Mouse (Mus musculus): ENCODE results near the gene Rims4. TPM values are rescaled to one million over a fixed set of nuclear protein-coding genes. Genes with fewer than 3 reads are reported as not detected.

Gene Rims4
- polyA plus RNA-seq, 1 experiment: 0.14 TPM

DNA sequence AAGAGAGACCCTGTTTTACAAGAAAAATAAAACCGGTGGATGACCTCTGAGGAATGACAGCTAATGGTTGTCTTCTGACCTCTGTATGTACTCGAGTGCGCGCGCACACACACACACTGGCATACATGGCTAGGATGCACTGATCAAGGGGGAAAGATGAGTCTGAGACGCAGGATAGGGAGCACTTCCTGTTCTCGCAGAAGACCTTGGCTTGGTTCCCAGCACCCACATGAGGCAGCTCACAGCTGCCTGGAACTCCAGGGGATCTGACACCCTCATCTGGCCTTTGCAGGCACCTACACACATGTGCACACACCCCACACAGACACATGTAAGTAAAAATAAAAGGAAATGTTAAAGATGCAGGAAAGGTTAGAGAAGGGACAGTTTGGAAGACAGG, 21.5 kb downstream of the Rims4 start:
- TF ChIP-seq POLR2A (IDR thresholded peaks at IDR 0.05; ENCODE audit: low read depth, low read length) (no peak), CTCF (IDR thresholded peaks at IDR 0.05; ENCODE audit: borderline replicate concordance, insufficient read depth, low read length) (no peak)
- no peaks in the 10 kb centered on the region for H3K4me1 ChIP-seq (ENCODE audit: control insufficient read depth, insufficient read depth, low read length)

DNA sequence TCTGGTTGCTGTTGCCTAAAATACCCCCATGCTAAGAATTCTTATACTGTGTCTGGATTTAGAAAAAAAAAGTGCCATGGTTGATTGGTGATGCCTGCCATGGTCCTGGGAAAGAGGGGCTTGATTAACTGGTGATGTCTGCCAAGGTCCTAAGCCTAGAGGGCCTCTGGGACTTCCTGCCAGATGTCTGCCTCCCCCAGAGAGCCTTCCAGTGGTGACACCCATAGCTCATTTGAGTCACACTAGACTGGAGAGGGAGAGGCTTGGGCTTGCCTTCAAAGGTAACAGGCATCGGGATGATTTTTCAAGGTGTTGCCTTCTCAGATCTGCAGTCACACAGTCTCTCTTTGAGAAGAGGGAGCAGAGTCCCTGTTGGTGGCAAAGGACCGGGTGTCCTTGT, 23.3 kb downstream of the Rims4 start:
- no peak overlapping the region for H3K4me3 ChIP-seq (ENCODE audit: insufficient read depth, low read length)
- H3K4me1 ChIP-seq (ENCODE audit: control insufficient read depth, insufficient read depth, low read length): no peaks in the 10 kb centered on the region
- no peak for TF ChIP-seq POLR2A (IDR thresholded peaks at IDR 0.05; ENCODE audit: low read depth, low read length)
- no peak overlapping the region for H3K27ac ChIP-seq (ENCODE audit: insufficient read depth, low read length)

More for the DNA sequence above, 21.5 kb downstream of the Rims4 start:
- H3K4me3 ChIP-seq (ENCODE audit: insufficient read depth, low read length): no peak overlapping the region
- no peak overlapping the region for H3K27ac ChIP-seq (ENCODE audit: insufficient read depth, low read length)

DNA sequence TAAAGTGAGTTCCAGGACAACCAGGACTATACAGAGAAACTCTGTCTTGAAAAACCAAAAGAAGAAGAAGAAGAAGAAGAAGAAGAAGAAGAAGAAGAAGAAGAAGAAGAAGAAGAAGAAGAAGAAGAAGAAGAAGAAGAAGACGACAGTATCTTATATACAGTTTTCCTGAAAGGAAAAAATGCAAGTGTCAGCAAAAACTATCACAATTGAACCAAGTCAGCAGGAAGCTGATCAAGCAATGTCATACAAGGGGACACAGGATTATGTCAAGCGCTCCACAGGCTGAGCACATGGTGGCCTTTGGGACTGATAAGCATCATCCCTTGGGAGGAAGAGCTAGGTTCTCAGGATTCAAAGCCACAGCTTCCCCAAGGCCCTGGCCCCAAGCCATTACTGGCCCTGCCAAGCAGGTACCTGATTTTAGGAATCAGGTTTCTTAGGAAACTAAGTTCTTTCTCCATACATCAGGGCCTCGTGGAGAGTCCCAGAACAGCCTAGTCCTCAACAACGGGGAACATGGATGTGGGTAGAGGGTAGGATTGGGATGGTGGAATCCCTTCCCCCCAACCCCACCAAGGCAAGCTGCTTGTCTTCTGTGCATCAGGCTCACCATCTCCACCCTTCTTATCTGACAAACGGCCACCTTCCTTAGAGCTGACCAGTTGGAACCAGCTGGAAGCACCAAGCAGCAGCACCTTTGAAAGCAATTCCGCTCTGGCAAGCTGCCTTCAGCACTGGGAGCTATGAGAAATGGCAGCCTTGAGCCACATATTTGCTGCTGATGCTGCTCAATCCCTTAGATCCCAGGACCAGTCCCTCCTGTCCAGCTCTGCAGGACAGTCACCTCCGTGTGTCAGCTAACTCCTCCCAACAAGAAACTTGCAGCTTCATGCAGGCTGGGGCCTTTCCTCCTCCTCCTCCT, 24.8 kb downstream of the Rims4 start:
- no peak overlapping the region for H3K27ac ChIP-seq (ENCODE audit: insufficient read depth, low read length)
- no peaks in the 10 kb centered on the region for H3K4me1 ChIP-seq (ENCODE audit: control insufficient read depth, insufficient read depth, low read length)
- no peak overlapping the region for H3K4me3 ChIP-seq (ENCODE audit: insufficient read depth, low read length)
- TF ChIP-seq CTCF (IDR thresholded peaks at IDR 0.05; ENCODE audit: borderline replicate concordance, insufficient read depth, low read length) (no peak), POLR2A (IDR thresholded peaks at IDR 0.05; ENCODE audit: low read depth, low read length) (no peak)

DNA sequence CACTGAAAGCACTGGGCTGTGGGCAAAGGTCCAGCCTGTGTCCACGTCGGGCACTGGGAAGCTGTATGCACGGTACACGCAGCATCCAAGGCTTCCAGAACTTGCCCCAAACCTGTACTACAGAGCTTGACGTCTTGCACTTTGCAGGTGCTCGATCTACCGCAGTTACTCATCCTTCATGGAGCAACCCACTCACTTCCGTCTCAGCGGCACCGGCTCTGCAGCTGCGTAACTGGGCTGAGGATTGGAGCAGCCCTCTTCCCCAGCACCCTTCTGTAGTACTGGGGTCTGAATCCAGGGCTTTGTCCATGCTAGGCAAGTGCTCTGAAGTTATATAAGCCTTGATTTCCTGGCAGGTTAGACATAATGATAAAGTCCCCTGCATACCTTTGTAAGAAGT, 27.2 kb downstream of the Rims4 start:
- H3K4me1 ChIP-seq (ENCODE audit: control insufficient read depth, insufficient read depth, low read length): no peaks in the 10 kb centered on the region
- TF ChIP-seq POLR2A (IDR thresholded peaks at IDR 0.05; ENCODE audit: low read depth, low read length): no peak
- no peak for TF ChIP-seq CTCF (IDR thresholded peaks at IDR 0.05; ENCODE audit: borderline replicate concordance, insufficient read depth, low read length)

DNA sequence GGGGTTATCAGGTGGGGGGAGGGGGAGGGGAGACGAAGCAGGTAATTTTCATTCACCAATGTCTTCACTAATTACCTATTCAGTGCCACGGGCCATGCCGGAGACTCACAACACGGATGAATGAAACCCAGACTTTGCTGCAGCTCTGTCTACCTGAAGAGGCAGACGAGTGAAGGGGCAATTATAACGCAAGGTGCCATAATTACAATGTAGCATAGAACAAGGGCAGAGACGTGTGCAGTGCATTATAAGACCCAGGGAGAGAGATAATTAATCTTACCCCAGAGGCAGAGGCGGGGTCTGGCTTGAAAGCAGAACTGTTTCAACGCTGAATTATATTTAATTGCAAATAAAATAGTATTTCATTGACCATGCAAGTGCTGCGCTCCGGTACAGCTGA, 27.9 kb downstream of the Rims4 start:
- H3K4me3 ChIP-seq (ENCODE audit: insufficient read depth, low read length): no peak overlapping the region
- no peaks in the 10 kb centered on the region for H3K4me1 ChIP-seq (ENCODE audit: control insufficient read depth, insufficient read depth, low read length)
- no peak overlapping the region for H3K27ac ChIP-seq (ENCODE audit: insufficient read depth, low read length)
- TF ChIP-seq POLR2A (IDR thresholded peaks at IDR 0.05; ENCODE audit: low read depth, low read length): no peak
- no peak for TF ChIP-seq CTCF (IDR thresholded peaks at IDR 0.05; ENCODE audit: borderline replicate concordance, insufficient read depth, low read length)

More for the DNA sequence above, 27.2 kb downstream of the Rims4 start:
- Histone ChIP-seq H3K27ac (ENCODE audit: insufficient read depth, low read length) (no peak overlapping the region), H3K4me3 (ENCODE audit: insufficient read depth, low read length) (no peak overlapping the region)

DNA sequence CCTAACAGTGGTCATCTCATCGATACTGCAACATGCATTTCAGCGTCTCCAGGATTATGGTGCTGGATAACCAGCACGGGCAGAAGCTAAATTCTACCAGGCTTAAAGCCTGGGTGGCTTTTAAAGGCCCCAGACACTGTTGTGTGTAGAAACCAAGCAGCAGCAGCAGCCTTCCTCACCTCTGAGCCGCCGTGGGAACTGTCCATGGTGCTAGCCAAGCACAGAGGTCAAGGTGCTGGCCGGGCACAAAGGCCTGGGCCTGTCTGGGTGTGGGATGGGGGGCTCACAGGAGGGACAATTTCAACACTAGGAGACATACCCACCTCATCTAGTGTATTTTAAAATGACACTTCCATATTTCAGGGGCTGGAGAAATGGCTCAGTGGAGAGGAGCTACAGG, 29.1 kb downstream of the Rims4 start:
- Histone ChIP-seq H3K4me3 (ENCODE audit: insufficient read depth, low read length) (no peak overlapping the region), H3K27ac (ENCODE audit: insufficient read depth, low read length) (no peak overlapping the region), H3K4me1 (ENCODE audit: control insufficient read depth, insufficient read depth, low read length) (no peaks in the 10 kb centered on the region)
- no peak for TF ChIP-seq POLR2A (IDR thresholded peaks at IDR 0.05; ENCODE audit: low read depth, low read length)

DNA sequence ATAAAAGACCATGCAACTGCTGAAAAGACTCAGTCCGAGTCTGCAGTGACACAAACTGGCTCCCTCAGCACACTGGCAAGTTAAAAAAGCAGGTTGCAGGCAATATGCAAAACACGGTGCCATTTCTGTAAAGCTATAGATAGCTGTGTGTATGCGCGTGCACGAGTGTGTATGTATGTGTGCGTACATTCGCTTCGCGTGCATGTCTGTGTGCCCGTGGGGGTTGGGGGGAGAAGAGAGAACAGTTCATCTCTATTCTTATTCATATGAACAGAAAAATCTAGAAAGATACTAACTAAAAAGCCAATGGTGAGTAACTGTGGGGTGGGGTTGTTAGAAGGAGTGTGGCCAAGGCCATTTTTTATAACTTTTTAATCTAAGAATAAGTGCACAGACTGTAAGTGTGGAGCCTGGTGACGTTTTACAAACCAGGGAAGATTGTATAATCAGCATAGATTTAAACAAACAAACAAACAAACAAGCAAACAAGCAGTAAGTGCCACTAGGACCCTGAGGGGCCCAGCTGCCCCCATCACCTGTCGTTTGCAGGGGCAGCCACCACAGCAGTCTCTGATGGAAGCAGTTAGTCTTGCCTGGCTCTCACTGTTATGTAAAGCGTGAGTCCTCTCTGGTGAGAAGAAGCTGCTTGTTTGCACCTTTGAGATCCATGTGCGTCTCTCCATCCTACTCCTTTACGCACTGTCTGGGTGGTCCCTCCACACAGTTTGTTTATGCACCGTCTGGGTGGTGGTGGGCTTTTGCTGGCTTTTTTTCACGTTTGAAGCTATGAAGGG, 35.4 kb downstream of the Rims4 start:
- TF ChIP-seq POLR2A (IDR thresholded peaks at IDR 0.05; ENCODE audit: low read depth, low read length): no peak
- no peak for TF ChIP-seq CTCF (IDR thresholded peaks at IDR 0.05; ENCODE audit: borderline replicate concordance, insufficient read depth, low read length)
- Histone ChIP-seq H3K4me1 (ENCODE audit: control insufficient read depth, insufficient read depth, low read length) (no peaks in the 10 kb centered on the region), H3K4me3 (ENCODE audit: insufficient read depth, low read length) (no peak overlapping the region), H3K27ac (ENCODE audit: insufficient read depth, low read length) (no peak overlapping the region)

DNA sequence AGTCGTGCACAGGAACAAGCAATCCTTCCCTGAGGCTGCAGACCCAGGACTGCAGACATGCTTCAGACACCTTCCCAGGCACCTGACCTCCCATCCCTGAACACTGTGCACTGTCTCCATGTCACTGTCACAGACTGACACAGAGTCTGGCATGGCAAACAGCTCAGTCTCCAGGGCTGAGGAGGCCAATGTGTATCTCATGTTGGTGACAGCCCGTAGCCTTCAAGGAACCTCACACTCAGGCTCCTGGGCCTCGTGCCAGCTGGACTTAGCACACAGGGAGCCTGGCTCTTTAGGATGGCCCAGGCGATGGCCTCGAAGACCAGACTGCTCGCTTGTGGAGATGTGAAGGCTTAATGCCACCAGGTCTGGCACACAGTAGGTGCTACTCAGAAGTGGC, 37.6 kb downstream of the Rims4 start:
- Histone ChIP-seq H3K4me3 (ENCODE audit: insufficient read depth, low read length) (no peak overlapping the region), H3K4me1 (ENCODE audit: control insufficient read depth, insufficient read depth, low read length) (no peaks in the 10 kb centered on the region), H3K27ac (ENCODE audit: insufficient read depth, low read length) (no peak overlapping the region)
- TF ChIP-seq CTCF (IDR thresholded peaks at IDR 0.05; ENCODE audit: borderline replicate concordance, insufficient read depth, low read length) (no peak), POLR2A (IDR thresholded peaks at IDR 0.05; ENCODE audit: low read depth, low read length) (no peak)

DNA sequence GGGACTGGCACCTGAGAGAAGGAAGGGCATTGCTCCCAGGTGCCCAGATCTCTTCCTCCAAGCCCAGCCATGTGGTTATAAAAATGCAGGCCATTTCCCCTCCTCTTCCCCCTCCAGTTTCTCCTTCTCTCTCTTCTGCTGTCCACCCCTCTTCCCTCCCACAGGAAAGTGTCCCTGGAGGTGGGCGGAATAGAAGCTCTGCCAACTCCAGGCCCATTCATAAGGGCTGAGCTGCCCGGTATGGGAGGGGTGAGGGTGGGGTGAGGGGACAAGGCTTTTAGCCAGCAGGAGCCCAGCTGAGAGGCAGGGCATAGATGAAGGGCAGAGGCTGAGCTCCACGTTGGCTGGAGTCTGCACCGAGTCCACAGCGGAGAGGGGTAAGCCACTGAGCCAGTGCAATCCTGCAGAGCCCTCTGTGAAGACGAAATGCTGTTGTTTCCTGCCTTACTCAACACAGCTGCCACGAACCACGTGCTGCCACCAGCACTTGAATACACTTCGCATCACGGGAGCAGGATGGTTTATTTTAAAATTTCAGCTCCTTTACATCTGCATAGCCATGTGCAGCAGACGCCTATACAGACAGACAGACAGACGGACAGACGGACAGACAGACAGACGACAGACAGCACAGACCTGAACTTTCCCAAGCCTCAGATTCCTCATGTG, 41.5 kb downstream of the Rims4 start:
- H3K4me1 ChIP-seq (ENCODE audit: control insufficient read depth, insufficient read depth, low read length): no peaks in the 10 kb centered on the region
- no peak overlapping the region for H3K4me3 ChIP-seq (ENCODE audit: insufficient read depth, low read length)
- TF ChIP-seq POLR2A (IDR thresholded peaks at IDR 0.05; ENCODE audit: low read depth, low read length) (no peak), CTCF (IDR thresholded peaks at IDR 0.05; ENCODE audit: borderline replicate concordance, insufficient read depth, low read length) (no peak)
- no peak overlapping the region for H3K27ac ChIP-seq (ENCODE audit: insufficient read depth, low read length)

Measured in embryonic fibroblast, embryonic 13.5 days (primary cell).